Mouse (Mus musculus) kidney, embryonic 14.5 days (tissue): ENCODE measurements around the gene Tenm4. TPM values are rescaled to one million over a fixed set of nuclear protein-coding genes. Genes with fewer than 3 reads are reported as not detected.

Experiments used
- ATAC-seq: fragments of 200-750 bp; cut with Nextera tagmentation; 2 replicates; pipeline ENCODE4 v1.8.0; 2017; ENCODE audit warnings: moderate number of reproducible peaks, mild to moderate bottlenecking, moderate TSS enrichment, moderate library complexity; ENCODE audit not compliant: low FRiP score, low TSS enrichment
- H3K27ac ChIP-seq: fragments of 300-500 bp; sonication (generic); 2 replicates; pipeline ENCODE4 v1.5.1; 2014; ENCODE audit warnings: low read depth, mild to moderate bottlenecking, low read length, moderate library complexity, mixed read lengths
- H3K27me3 ChIP-seq: fragments of 300-500 bp; sonication (generic); 2 replicates; pipeline ENCODE4 v1.6.1; 2014; ENCODE audit warnings: mild to moderate bottlenecking, low read length; ENCODE audit not compliant: control insufficient read depth, insufficient read depth
- H3K36me3 ChIP-seq: fragments of 300-500 bp; sonication (generic); 2 replicates; pipeline ENCODE4 v1.6.1; 2014; ENCODE audit warnings: low read length, mixed read lengths; ENCODE audit not compliant: control insufficient read depth, insufficient read depth
- H3K4me1 ChIP-seq: fragments of 300-500 bp; sonication (generic); 2 replicates; pipeline ENCODE4 v1.6.1; 2014; ENCODE audit warnings: low read length, mixed read lengths; ENCODE audit not compliant: control insufficient read depth, insufficient read depth
- H3K4me2 ChIP-seq: fragments of 300-500 bp; sonication (generic); replicated peaks from 2 replicates; pipeline ENCODE4 v1.6.1; 2014; ENCODE audit warnings: low read depth, mild to moderate bottlenecking, low read length
- H3K4me3 ChIP-seq: fragments of 300-500 bp; sonication (generic); 2 replicates; pipeline ENCODE4 v1.5.1; 2014; ENCODE audit warnings: mild to moderate bottlenecking, low read length
- H3K9ac ChIP-seq: fragments of 300-500 bp; sonication (generic); 2 replicates; pipeline ENCODE4 v1.6.1; 2014; ENCODE audit warnings: low read depth, mild to moderate bottlenecking, low read length, moderate library complexity
- H3K9me3 ChIP-seq: fragments of 300-500 bp; sonication (generic); 2 replicates; pipeline ENCODE4 v1.6.1; 2016; ENCODE audit warnings: low read length; ENCODE audit not compliant: control insufficient read depth
- WGBS: fragments of 180-500 bp; shearing (Covaris S2); extraction: QIAGEN DNeasy Blood & Tissue Kit; methylation state at CpG from one replicate; pipeline ENCODE4 v1.1.7; 2014; 5-methylcytosine and 5-hydroxymethylcytosine counted together
- polyA plus RNA-seq: library from polyadenylated mRNA; unstranded; fragments of >200 nt; fragmentation: Nextera tagmentation; extraction: Ambion mirVana; gene quantifications from 2 replicates; pipeline ENCODE4 v1.2.1, GENCODE M21; 2014

Gene Tenm4
- polyA plus RNA-seq, 1 experiment from 2014 or later: 51.0 TPM

DNA sequence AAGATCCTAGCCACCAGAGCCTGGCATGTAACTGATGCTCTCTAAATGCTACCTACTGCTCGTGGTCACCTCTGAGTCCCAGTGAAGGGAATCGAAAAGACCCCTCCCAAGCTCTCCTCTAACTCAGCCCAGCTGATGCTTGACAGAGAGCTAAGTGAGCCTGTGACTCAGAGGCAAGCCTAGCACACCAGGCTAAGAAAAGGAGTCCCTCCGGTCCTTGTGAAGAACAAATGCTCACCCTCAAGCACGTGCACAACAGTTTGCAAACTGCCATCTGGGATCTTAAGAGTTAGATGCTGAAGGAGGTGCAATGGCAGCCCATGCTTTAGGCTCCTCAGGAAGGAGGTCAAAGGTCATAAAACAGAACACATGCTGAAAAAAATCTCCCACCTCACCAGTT lies 380.8 kb downstream of the Tenm4 start:
- Histone ChIP-seq H3K27me3 (no peaks in the 10 kb centered on the region), H3K4me2 (no peak overlapping the region), H3K36me3 (no peaks in the 10 kb centered on the region; the same call in 1 of the 2 replicates), H3K9ac (no peak overlapping the region), H3K9me3 (no peaks in the 10 kb centered on the region), H3K27ac (no peak overlapping the region), H3K4me3 (no peak overlapping the region), H3K4me1 (no peaks in the 10 kb centered on the region; the same call in 1 of the 2 replicates)
- WGBS: 62% methylated on average over 4 of the region's 4 CpGs
- ATAC-seq: no peak

- Histone ChIP-seq H3K9me3 (no peaks in the 10 kb centered on the region), H3K4me1 (no peaks in the 10 kb centered on the region; the same call in 1 of the 2 replicates), H3K36me3 (no peaks in the 10 kb centered on the region; the same call in 1 of the 2 replicates), H3K27me3 (no peaks in the 10 kb centered on the region), H3K27ac (no peak overlapping the region), H3K4me2 (no peak overlapping the region), H3K4me3 (no peak overlapping the region), H3K9ac (no peak overlapping the region)
- no peak for ATAC-seq
- 62% methylated on average over 7 of the region's 7 CpGs for WGBS
These were observed 381.3 kb downstream of the Tenm4 start for GRCm38 (mm10) chr7:96552292-96552860.

- Histone ChIP-seq H3K9ac (no peak overlapping the region), H3K27ac (no peak overlapping the region), H3K4me1 (no peaks in the 10 kb centered on the region; the same call in 1 of the 2 replicates), H3K9me3 (no peaks in the 10 kb centered on the region), H3K4me2 (no peak overlapping the region), H3K4me3 (no peak overlapping the region), H3K36me3 (no peaks in the 10 kb centered on the region; the same call in 1 of the 2 replicates), H3K27me3 (no peaks in the 10 kb centered on the region)
- 50% methylated on average over 6 of the region's 6 CpGs for WGBS
- ATAC-seq: no peak
These were observed 383.2 kb downstream of the Tenm4 start for GRCm38 (mm10) chr7:96554277-96554690.

GRCm38 (mm10) chr7:96555294-96555693 lies 384.2 kb downstream of the Tenm4 start:
- H3K9ac ChIP-seq: peak overlapping the region; percentile 28; the same call in 1 of the 2 replicates
- H3K4me1 ChIP-seq: no peaks in the 10 kb centered on the region; the same call in 1 of the 2 replicates

DNA sequence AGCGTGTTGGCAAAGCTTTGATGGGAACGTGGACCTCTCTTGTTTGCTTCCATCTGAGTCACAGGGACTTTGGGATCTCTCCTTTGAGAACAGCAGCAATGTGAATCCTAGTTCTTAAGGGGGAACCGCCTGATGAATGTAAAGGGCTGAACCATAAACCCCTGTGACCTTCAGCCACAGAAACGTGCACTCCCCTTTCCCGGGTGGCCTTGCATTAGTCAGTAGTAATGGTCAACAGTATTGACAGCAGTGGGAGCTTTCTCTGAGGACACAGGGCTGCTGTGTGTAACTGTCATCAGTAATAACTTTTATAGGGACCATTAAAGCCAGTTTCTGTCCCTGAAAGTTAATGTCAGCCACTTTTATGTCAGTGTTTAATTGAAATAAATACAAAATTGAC lies 385.7 kb downstream of the Tenm4 start:
- WGBS: 29% methylated on average over 5 of the region's 5 CpGs
- H3K4me1 ChIP-seq: no peaks in the 10 kb centered on the region; the same call in 1 of the 2 replicates
- peak; percentile 66; the same call in 1 of the 2 replicates for ATAC-seq
- no peak overlapping the region for H3K4me2 ChIP-seq
- H3K9me3 ChIP-seq: no peaks in the 10 kb centered on the region
- H3K9ac ChIP-seq: no peak overlapping the region
- H3K36me3 ChIP-seq: no peaks in the 10 kb centered on the region; the same call in 1 of the 2 replicates
- H3K4me3 ChIP-seq: no peak overlapping the region
- no peaks in the 10 kb centered on the region for H3K27me3 ChIP-seq
- no peak overlapping the region for H3K27ac ChIP-seq

More at GRCm38 (mm10) chr7:96555294-96555693, 384.2 kb downstream of the Tenm4 start:
- H3K27me3 ChIP-seq: no peaks in the 10 kb centered on the region
- H3K4me2 ChIP-seq: no peak overlapping the region
- no peak for ATAC-seq
- H3K36me3 ChIP-seq: no peaks in the 10 kb centered on the region; the same call in 1 of the 2 replicates
- 25% methylated on average over 5 of the region's 5 CpGs for WGBS
- H3K4me3 ChIP-seq: no peak overlapping the region
- H3K9me3 ChIP-seq: no peaks in the 10 kb centered on the region
- H3K27ac ChIP-seq: no peak overlapping the region

GRCm38 (mm10) chr7:96562890-96563289 lies 391.8 kb downstream of the Tenm4 start:
- Histone ChIP-seq H3K9ac (no peak overlapping the region), H3K4me2 (no peak overlapping the region), H3K4me3 (no peak overlapping the region), H3K36me3 (no peaks in the 10 kb centered on the region), H3K27ac (no peak overlapping the region), H3K4me1 (peaks cover 30% of the 10 kb centered on the region), H3K9me3 (no peaks in the 10 kb centered on the region), H3K27me3 (no peaks in the 10 kb centered on the region)
- WGBS: 32% methylated on average over 3 of the region's 3 CpGs
- ATAC-seq: no peak

DNA sequence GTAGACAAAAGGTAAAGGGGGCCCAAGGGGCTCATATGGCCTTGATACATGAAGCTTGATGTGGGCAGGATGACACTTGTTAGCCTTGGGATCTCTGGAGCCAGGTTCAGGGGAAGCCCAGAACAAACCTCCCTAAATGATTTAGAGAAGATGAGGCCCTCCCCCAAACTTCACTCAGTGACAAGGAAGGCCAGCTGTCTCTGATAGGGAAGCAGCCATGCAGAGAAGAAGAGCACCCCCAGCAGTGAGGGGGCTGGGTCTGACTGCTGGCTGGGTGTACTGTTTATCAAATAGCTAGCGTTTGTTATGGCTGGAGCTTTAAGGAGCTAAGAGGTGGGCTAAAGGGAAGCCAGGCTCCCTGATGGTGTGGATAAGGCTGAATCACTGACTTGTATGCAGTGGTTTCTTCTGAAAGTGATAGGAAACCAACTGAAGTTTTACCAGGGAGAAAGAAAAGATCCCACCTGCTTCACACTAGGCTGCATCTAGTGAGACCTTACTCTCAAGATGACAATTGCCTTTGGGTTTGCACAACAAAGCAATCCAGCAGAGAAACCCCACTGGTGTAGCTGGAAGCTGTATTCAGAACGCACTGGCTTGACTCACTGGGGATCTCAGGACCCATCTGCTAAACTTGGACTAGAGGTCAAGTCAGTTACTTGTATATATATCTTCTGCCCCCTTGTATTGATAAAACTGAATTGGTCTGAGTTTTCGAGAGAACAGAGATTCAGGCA lies 392.5 kb downstream of the Tenm4 start:
- H3K9me3 ChIP-seq: no peaks in the 10 kb centered on the region
- H3K4me1 ChIP-seq: peaks cover 30% of the 10 kb centered on the region
- no peak overlapping the region for H3K4me3 ChIP-seq
- 0 out of 2 replicates have a peak overlapping the region, but pooled peaks have one; percentile 6 for H3K27ac ChIP-seq
- H3K27me3 ChIP-seq: no peaks in the 10 kb centered on the region
- ATAC-seq: no peak
- WGBS: 49% methylated on average over 3 of the region's 3 CpGs
- no peak overlapping the region for H3K9ac ChIP-seq
- no peak overlapping the region for H3K4me2 ChIP-seq
- H3K36me3 ChIP-seq: no peaks in the 10 kb centered on the region

DNA sequence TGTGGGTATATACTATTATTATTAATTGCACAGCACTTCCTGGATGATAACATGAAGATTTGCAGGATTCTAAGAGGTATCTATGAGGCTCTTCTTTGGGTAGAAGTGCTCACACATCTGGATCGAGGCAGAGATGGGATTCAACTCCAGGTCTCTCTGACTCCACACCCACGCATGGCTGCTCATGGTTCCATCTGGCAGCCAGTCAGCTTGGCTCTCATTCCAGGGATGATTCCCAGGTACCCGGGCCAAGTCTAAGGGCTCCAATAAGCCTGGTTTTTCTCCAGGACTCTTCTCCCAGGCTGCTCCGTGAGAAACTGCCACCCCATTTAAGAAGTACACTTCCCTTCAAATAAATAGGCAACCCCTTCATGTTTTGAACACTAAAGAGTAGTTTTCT lies 394.8 kb downstream of the Tenm4 start:
- Histone ChIP-seq H3K9ac (no peak overlapping the region), H3K4me2 (no peak overlapping the region), H3K4me1 (peaks cover 30% of the 10 kb centered on the region), H3K27ac (no peak overlapping the region), H3K4me3 (no peak overlapping the region), H3K9me3 (no peaks in the 10 kb centered on the region), H3K27me3 (no peaks in the 10 kb centered on the region), H3K36me3 (no peaks in the 10 kb centered on the region)
- ATAC-seq: no peak; the same call in 1 of the 2 replicates
- WGBS: 33% methylated on average over 4 of the region's 4 CpGs

DNA sequence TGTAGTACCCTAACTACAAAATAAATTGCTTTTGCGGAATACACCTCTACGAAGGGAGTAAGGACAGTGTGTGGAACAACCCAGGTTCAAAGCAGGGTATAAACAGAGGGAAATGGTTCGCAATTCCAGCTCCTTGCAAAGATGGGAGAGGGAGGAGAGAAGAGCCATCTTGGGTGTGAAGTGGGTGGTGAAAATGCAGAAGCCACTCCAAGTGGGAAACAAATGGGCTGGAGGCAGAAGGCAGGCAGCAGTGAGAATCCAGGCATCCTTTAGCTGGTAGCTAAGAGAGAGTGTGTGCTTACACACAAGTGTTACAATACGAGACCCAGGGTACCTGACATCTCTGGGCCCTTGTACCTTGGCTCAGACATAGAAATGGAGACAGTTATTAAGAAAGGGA lies 395.2 kb downstream of the Tenm4 start:
- Histone ChIP-seq H3K9ac (no peak overlapping the region), H3K27ac (no peak overlapping the region), H3K4me2 (no peak overlapping the region), H3K36me3 (no peaks in the 10 kb centered on the region), H3K4me3 (no peak overlapping the region), H3K27me3 (no peaks in the 10 kb centered on the region), H3K4me1 (peaks cover 30% of the 10 kb centered on the region), H3K9me3 (no peaks in the 10 kb centered on the region)
- no peak for ATAC-seq
- 59% methylated on average over 4 of the region's 4 CpGs for WGBS
